In the genomic region with DNA sequence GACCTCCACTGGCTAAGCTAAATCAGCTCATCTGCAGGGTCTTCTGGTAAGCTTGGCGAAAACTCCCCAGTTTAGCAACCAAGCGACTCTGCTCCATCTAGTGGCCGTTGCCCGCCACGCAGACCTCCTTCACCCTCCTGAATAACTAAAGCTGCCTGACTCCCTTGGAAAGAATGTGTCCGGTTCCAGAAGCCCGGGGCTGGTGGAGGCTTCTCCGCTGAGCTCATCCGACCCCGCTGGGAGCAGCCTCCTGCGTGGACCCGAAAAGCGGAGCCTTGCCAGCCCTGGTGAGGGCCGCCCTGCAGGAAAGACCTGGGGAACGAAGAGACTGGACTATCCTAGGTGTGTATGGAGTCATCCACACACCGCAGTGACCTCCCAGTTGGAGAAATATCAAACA, we compare ENCODE assay signal across 8 mouse cellular contexts.
A peak's percentile ranks its signal among the peaks of the same experiment; 100 is the strongest.
DNase-seq lines count a peak whose midpoint lies in the region; ATAC-seq and TF ChIP-seq lines count a peak whose summit lies in the region.

No protein-coding gene starts in this region.

- H3K9me3 ChIP-seq in ES-E14 (ENCODE audit: control insufficient read depth, insufficient read depth, low read depth, low read length) = no peaks in the 10 kb centered on the region
- no peaks in the 10 kb centered on the region for H3K9me3 ChIP-seq in forebrain, embryonic 14.5 days (replicated peaks; ENCODE audit: control insufficient read depth, low read length)
- H3K9me3 ChIP-seq in lung, embryonic 15.5 days = no peaks in the 10 kb centered on the region

- in situ Hi-C loops in ES-E14 (cut with MboI; ENCODE audit: low sequenced_read_pairs in 2 of 2, unreplicated experiment in 2 of 2) = no loop called here

- no peaks in the 10 kb centered on the region for H3K36me3 ChIP-seq in ES-E14 (ENCODE audit: control insufficient read depth, insufficient read depth, low read length, poor library complexity, severe bottlenecking)
- no peaks in the 10 kb centered on the region for H3K36me3 ChIP-seq in forebrain, embryonic 14.5 days (ENCODE audit: control insufficient read depth, insufficient read depth, low read length)
- H3K36me3 ChIP-seq in lung, embryonic 15.5 days = no peaks in the 10 kb centered on the region

- H3K4me2 ChIP-seq in forebrain, embryonic 14.5 days (ENCODE audit: low read length) = peak overlapping the region; percentile 61
- peak overlapping the region; percentile 85 for H3K4me2 ChIP-seq in lung, embryonic 15.5 days

- DNase-seq in ES-E14 (ENCODE audit: low read depth, low spot score) = peak; percentile 75
- DNase-seq in cerebellum, adult 11 months = peak; percentile 47
- DNase-seq in forebrain, embryonic 14.5 days (ENCODE audit: low spot score) = peak; percentile 93
- DNase-seq in heart, postnatal 36 days = peak; percentile 65 to 75
- DNase-seq in layer of hippocampus, adult 8-10 months (ENCODE audit: low spot score in 2 of 2) = peak; percentile 19 to 40
- DNase-seq in ovary, postnatal 10 days (ENCODE audit: low spot score) = peak; percentile 41
- peak; percentile 83 for DNase-seq in thymus, postnatal 0 days (ENCODE audit: low spot score)

- peak overlapping the region; percentile 46; the same call in 1 of the 2 replicates for H3K27ac ChIP-seq in ES-E14 (ENCODE audit: insufficient read depth, low read depth, low read length, poor library complexity, severe bottlenecking)
- H3K27ac ChIP-seq in forebrain, embryonic 14.5 days (ENCODE audit: low read depth, low read length) = no peak overlapping the region
- H3K27ac ChIP-seq in lung, embryonic 15.5 days = no peak overlapping the region

- H3K9ac ChIP-seq in ES-E14 (ENCODE audit: insufficient read depth, low read depth, low read length, poor library complexity, severe bottlenecking) = peak overlapping the region; percentile 82
- peak overlapping the region; percentile 46; the same call in 1 of the 2 replicates for H3K9ac ChIP-seq in forebrain, embryonic 14.5 days (ENCODE audit: low read length)
- peak overlapping the region; percentile 44; the same call in 1 of the 2 replicates for H3K9ac ChIP-seq in lung, embryonic 15.5 days

- H3K4me1 ChIP-seq in ES-E14 (ENCODE audit: control insufficient read depth in 2 of 2, insufficient read depth in 2 of 2, low read length in 2 of 2, poor library complexity in 1 of 2) = peaks cover 0 to 3% of the 10 kb centered on the region in 2 experiments; a peak in 2 of 4 replicates
- peaks cover 8% of the 10 kb centered on the region; the same call in 1 of the 2 replicates for H3K4me1 ChIP-seq in forebrain, embryonic 14.5 days (ENCODE audit: control insufficient read depth, insufficient read depth, low read length)
- H3K4me1 ChIP-seq in lung, embryonic 15.5 days = peaks cover 6% of the 10 kb centered on the region

- WGBS in forebrain, embryonic 14.5 days = 3% methylated on average over 16 of the region's 16 CpGs
- WGBS in lung, embryonic 15.5 days = 4% methylated on average over 16 of the region's 16 CpGs

- no peaks in the 10 kb centered on the region for H3K27me3 ChIP-seq in forebrain, embryonic 14.5 days (replicated peaks; ENCODE audit: control insufficient read depth, insufficient read depth, low read length)
- no peaks in the 10 kb centered on the region for H3K27me3 ChIP-seq in lung, embryonic 15.5 days

- peak; percentile 89 for ATAC-seq in forebrain, embryonic 14.5 days
- peak; percentile 80 for ATAC-seq in lung, embryonic 15.5 days (ENCODE audit: borderline replicate concordance, extremely low read depth, low FRiP score, low TSS enrichment)

- intact Hi-C loops in heart, postnatal 36 days (cut with DNase I) = loop anchor here (1.0 to 5.0 kb wide), 4 partner anchors 87 to 254 kb away; a partner anchor contains a TSS

- H3K4me3 ChIP-seq in ES-E14 (ENCODE audit: insufficient read depth in 1 of 2, low read depth in 1 of 2, low read length in 2 of 2, poor library complexity in 1 of 2, severe bottlenecking in 1 of 2) = peak overlapping the region; percentile 71 to 86
- H3K4me3 ChIP-seq in forebrain, embryonic 14.5 days (ENCODE audit: low read depth, low read length) = peak overlapping the region; percentile 21
- H3K4me3 ChIP-seq in lung, embryonic 15.5 days = peak overlapping the region; percentile 33

TF ChIP-seq in ES-E14, 5 proteins besides CTCF, POLR2A, EP300 and RAD21:
- TF ChIP-seq ZC3H11A (IDR thresholded peaks at IDR 0.05; ENCODE audit: borderline replicate concordance, low read depth, low read length) (peak; percentile 37; the same call in 1 of the 2 replicates), CHD2 (IDR thresholded peaks at IDR 0.05; ENCODE audit: low read depth, low read length) (no peak)

Comparison
In these comparisons a context has a peak if more than half of its experiments do, and no peak if none do; other contexts are left out.
1. DNase-seq: peak in every context shown above with its lines; median percentile 93 in forebrain, embryonic 14.5 days; 83 in thymus, postnatal 0 days; 75 in ES-E14; 70 in heart, postnatal 36 days; 47 in cerebellum, adult 11 months; 41 in ovary, postnatal 10 days; 30 in layer of hippocampus, adult 8-10 months.
2. H3K4me3 ChIP-seq: peak in every context shown above with its lines; median percentile 78 in ES-E14; 33 in lung, embryonic 15.5 days; 21 in forebrain, embryonic 14.5 days.